Mouse (Mus musculus) testis, postnatal 10 days (tissue): ENCODE data around the gene Vamp8.

Experiments
- DNase-seq: peaks from one replicate; pipeline ENCODE4 v3.0.0; 2021; ENCODE audit warnings: low spot score

Gene Vamp8

DNA sequence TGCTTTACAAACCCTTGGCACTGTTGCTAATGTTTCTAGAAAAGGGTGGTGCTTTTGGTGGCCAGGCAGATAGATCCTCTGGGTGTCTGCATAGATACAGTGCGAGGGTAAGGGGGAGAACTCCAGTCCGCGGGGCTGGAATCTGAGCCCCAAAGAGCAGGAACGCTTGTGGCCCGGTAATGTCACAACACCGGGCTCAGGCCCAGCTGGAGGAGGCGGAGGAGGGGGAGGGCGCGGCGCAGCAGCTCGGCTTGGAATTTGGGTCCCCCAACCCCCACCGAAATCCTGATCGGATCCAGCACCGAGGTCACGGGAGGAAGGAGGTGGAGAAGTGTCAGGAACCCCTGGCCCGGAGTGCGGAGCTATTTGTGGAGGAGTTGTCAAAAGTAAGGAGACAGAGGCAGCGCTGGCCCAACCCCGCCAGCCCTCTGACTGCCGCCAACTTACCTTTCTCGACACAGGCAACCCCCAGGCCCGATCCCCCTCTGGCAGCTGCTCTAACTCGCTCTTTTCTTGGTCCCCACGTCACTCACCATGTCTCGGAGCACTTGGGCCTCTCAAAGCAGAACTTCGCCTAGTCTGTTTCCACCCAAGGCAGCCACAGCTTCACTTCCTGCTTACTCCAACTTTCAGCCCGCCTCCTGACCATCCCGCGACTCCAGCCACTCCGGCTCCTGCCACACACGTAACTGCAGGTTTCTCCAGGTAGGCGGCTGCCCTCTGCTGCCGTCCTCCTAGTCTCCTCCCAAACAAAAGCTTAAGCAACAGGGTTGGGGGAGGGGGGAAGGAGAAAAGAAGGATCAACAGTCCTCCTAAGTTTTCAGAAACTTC is at the start of gene Vamp8:
Vamp8 (minus strand) TSS at position 763 of the 831 bp plus-strand sequence.
- peak; percentile 90 for DNase-seq

DNA sequence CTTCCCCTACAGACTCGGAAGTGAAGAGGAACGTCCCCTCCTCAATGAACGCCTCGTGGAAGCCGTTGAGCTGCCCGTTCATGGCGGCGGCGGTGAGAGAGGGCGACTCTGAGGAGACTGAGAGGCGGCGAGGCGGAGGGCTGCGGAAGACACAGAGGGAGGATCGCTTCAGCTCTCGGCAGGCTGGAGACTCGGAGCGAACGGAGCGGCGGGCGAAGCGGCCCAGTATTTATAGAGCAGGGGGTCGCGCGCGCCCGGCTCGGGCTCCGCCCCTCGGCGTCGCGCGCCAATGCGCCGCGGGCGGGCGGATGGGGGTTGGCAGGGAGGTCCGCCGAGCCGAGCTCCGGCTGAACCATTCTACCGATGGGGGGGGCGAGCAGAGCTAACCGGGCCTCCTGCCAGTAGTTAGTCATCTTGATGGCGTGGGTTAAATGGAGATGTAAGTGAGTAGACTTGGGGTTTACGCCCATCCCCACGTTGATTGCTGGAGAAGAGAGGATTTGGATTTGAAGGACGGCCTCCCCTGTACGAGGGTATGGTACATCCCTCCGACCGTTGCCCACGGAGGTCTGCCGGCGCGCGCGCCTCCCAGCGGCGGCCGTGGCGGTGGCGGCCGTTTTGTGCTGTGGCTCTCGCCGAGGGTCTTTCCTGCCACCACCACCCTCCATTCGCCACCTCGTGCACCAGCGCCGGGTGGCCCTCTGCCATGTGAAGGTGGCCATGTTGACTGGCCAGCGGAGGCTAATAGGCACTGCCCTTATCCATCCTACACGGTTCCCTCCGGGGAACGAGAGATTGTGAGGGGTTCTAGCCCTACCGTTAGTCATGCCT is 49.1 kb upstream of the Vamp8 start, which contains the start of gene Mat2a:
Mat2a (minus strand) TSS at position 204 of the 831 bp plus-strand sequence.
- DNase-seq = peak; percentile 96

DNA sequence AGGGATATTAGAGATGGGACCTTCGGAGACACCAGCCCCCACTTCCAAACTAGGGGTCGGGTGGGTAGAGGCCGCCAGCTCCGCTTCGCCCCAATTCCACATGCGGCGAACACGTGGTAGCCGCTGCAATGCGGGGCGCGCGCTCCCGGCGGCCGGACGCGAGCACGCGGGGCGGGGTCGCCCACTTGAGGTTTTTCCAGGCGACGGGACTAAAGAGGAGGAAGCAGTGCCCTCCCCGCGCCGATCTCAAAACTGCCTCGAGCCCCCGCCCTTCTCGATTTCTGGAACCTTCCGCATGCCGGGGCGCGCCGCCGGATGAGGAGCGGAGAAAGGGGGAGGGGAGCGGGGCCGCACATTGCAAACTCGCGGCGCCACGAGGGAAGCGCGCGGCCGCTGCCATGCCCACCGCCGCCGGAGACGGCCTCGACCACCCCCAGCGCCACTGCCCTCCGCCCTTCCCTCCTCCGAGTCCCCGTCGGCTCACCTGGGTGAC is 48.4 kb upstream of the Vamp8 start:
- peak; percentile 92 for DNase-seq

DNA sequence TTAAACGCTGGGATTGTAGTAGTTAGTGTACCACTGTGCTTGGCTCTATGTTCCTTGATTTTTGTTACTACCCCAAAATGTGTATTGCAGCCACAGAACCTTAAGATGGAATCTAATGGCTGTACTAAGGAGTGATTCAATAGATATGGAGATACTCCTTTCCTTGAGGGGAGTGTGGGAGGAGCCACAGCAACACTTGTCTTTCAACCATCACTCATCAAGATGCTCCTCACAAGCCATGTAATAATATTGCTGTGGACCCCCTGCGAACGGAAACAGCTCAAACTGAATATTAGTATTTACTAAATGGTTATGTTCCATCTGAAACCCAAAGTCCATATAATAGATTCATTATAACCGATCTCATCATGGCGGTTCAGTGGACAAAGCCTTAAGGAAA is 47.7 kb upstream of the Vamp8 start:
- no peak for DNase-seq

DNA sequence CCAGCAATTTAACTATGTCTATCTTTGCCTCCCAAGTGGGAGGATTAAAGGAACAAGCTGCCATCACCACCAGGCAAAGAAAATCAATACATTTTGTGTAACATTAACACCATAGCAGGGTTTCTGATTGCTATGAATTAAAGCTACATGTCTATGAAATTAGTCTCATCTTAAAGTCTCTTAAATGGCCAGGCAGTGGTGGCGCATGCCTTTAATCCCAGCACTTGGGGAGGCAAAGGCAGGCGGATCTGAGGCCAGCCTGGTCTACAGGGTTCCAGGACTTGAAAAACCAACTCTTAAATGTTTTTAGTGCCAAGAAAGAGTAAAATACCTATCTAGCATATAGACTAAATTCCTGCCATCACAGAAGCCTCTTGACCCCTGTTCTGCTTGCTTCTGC is 41.6 kb upstream of the Vamp8 start:
- DNase-seq = no peak

DNA sequence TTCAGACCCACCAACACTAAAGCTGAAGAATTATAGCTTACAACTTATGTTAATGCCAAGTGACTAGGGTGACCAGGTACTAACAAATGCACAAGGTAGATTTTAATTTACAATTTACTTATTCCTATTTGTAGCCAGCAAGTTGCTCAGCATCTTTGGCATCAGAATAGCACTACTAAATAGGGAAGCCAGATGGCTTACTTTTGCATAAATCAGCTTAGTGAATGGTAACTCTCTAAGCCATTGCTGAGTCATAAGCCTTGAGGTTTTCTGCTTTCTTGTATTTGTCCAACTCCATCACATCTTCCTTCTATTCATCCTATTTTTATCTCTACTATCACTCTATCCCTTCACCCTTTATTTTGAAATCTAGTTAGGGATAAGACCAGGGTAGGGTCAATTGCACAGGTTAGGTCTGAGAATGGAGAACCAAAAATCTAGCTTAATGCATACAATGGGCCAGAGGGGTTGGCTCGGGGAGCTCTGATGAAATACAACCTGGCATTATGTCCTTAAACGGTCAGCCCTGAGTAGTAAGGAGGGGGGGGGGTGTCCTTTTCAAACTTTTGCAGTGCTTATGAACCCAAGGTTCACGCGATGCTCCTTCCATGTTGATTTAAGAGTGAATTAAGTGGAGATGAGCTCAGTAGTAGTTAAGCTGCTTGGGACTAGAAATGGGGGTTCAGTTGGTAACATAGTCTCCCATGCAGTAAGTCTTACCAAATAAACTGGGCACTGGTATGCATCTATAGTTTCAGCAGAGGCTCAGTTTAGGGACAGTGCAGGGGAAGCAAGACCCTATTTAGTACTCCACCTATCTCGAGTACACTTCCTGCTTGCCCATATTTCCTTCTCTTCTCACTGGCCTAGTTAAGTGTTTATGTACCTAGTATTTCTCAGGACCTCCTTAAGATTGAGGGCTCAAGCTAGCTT is 40.8 kb upstream of the Vamp8 start:
- no peak for DNase-seq

DNA sequence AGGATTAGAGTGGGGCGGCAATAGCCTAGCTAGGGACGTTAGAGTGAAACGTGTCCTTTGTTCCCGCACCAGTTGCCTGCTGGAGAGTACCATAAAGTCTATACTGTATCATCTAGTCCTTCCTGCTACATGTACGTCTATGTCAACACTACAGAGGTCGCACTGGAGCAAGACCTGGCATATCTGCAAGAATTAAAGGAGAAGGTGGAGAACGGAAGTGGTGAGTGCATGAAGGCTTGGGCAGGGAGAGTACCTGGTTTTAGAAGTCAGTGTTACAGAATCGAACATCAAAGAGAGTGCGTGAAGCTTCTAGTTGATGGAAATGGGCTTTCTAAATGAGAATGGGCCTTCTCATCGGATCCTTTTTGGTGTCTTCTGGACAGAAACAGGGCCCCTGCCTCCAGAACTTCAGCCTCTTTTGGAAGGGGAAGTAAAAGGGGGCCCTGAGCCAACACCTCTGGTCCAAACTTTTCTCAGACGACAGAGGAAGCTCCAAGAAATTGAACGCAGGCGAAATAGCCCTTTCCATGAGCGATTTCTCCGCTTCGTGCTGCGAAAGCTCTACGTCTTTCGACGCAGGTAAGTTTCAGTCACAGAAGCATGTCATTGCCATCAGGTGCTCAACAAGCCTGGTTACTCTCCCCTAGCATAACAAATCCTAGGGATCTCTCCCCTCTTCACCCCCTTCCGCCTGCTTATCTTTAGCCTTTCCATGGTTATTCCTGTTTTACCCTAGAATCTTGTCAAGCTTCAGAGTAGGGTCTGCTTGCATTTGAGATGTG is 38.7 kb upstream of the Vamp8 start:
- no peak for DNase-seq

DNA sequence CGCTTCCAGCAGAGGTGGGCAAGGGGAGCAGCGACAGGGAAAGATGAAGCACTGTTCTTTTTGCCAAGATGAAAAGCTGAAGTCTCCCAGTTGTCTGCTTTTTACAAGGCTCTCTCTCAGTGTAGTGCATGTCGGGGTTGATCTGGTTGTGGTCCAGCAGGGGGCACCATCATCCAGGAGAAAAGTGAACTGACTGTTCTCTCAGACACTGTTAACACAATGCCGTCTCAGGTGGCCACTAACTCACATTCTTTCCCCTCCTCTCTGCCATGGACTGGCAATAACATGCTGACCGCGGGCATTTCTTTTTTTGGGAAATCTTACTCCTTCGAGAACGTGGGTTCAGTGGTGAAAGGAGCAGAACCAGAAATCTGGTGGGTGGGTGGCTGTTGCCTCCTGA is 37.5 kb upstream of the Vamp8 start:
- peak; percentile 90 for DNase-seq

DNA sequence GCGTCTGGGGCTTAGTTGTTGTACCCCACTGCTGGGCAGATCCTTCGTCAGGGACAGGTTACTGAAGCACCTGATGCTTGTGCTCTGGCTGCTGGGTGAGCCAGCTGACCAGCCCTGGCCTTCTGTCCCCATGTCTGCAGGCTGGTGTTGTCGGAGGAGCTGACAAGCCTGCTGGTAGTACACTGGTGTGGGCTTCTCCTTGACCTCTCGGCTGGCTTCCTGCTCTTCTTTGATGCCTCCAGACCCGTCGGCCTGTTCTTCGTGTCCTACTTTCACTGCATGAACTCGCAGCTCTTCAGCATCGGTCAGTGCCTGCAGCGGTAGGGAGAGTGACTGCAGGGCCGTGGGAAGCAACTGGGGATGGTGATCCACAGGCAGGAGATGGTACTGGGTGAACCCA is 35.1 kb upstream of the Vamp8 start:
- no peak for DNase-seq

DNA sequence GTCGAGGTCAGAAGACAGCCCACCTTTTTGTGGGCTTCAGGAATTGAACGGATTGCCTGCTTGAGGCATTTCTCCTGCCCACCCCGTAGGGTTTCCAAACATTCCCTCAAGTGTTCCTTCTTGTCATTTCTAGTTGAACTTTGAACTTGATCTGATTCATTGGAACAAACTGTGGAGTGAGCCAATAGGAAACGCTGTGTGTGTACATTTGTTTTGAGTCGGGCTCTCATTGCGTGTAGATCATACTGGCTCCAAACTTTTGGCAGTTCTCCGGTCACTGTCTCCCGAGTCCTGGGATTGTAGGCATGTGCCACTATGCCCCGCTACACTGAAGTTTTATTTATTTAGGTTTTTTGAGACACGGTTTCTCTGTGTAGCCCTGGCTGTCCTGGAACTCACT is 30.4 kb upstream of the Vamp8 start:
- no peak for DNase-seq

DNA sequence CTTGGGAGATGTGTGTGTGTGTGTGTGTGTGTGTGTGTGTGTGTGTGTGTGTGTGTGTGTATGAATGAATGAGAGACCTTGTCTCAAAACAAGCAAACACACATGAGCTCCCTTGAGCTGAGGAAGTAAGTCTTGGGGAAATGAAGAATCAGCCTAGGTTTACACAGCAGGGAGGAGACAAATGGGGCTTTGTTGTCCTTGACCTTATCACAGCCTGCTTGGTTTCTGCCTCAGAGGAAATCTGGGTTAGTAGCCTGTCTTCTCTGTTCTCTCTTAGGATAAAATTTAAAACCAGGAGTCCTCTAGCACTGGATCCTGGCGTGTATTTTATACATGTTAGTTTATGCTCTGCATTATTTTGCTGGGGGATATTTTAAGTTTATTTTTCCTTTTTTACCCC is 29.3 kb upstream of the Vamp8 start:
- no peak for DNase-seq

DNA sequence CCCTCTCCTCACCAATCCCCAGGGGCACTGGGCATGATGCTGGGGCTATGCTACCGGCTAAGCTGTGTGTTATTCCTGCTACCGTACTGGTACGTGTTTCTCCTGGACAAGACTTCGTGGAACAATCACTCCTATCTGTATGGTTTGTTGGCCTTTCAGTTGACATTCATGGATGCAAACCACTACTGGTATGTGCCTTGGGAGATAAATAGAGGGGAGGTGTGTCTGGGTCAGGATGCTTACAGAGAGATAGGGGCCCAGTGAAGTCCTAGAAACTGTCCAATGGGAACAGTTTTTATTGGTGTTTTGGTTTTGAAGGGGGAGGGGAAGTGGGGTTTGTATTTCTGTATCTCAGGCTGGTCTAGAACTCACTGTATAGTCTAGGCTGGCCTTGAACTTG is 27.8 kb upstream of the Vamp8 start:
- DNase-seq = no peak

DNA sequence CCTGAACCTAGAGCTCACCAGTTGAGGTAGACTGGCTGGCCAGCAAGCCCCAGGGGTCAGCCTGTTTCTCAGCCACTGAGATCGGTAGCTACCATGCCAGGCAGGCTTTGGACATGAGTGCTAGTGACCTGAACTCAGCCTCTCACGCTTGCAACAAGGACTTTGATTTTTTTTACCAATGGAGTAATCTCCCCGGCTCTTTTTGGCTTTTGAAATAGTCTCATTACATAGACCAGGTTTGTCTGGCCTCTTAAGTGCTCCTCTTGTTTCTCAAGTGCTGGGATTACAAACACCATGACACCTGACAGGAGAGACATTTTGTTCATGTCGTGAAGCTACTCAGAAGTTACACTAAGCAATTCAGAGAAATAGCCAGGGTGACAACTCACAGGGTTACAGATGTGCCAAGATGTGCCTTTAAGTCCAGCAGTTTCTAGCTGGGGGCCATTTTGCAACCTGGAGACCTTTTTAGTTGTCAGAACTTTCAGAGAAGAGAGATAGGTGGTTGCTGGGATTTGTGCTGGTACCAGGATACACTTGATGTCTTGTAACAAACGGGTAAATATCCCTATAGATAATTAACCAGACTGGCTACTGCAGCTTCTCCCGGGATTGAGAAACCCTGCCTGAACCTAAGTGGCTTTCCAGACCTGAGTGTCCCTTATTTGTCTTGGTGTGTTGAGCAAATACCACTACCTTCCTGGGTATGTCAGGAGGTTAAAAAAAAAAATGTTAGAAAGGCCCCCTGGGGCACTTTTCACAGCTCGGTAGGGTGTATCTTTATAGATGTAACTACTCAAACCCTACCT is 25.7 kb upstream of the Vamp8 start:
- no peak for DNase-seq

DNA sequence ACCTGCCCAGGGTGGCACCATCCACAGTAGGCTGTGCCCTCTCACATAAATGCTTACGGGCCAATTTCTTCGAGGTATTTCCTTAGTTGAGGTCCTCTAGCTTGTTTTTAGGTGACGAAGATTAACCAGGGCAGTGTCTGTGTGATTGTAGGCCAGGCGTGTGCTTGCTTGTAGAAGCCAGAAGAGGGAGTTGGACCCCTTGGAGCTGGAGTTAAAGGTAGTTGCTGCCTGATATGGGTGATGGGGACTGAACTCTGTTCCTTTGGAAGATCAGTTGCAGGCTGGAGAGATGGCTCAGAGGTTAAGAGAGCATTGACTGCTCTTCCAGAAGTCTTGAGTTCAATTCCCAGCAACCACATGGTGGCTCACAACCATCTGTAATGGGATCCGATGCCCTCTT is 24.7 kb upstream of the Vamp8 start:
- no peak for DNase-seq

DNA sequence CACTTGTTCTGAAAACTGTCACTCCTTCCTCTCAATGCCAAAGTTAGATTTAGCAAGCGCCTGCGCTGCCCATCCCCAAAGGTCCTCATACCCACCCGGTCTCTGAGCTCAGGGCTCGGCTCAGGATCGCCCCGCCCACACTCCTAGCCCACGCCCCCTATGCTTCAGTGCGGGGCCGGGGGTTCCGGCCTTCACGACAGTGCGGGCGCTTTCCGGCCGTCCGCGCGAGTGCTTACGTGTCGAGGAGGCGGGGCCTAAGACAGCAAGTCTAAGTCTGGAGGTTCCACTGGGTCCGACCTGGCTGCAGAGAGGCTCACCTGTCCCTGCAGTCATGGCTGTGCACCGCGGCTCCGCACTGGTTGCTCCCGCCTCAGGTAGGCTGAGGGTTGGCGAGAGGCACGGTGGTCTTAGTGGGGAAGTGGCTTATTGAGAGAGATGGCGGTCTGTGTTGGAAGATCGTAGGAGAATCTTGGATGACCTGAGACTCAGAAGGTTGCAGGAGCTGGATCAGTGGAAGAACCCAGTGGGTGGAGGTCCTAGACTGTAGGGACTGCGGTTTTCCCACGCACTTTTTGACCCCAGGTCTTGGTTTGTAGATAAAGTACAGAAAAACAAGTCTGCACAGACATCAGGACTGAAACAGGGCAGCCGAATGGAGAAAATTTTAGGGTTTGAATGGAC is 23.7 kb upstream of the Vamp8 start, which contains the start of gene Ggcx:
Ggcx (plus strand) TSS at position 233 of the 681 bp plus-strand sequence.
- DNase-seq = peak; percentile 99

DNA sequence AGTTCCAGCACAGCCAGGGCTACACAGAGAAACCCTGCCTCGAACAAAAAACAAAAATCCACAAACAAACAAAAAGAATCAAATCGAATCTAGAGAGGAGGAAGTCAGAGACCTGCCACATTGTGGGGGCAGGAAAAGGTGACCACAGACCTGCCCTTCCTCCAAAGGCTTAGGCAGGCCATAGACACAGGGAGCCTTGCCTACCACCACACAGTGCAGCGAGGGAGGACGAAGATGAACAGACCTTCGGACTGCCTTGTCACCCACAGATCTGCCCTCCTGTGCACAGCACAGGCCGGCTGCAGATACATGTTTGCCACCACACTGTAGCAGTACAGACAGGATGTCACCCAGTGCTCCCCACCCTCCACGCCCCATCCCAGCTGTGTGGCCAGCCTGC is 20.0 kb upstream of the Vamp8 start:
- DNase-seq = no peak

DNA sequence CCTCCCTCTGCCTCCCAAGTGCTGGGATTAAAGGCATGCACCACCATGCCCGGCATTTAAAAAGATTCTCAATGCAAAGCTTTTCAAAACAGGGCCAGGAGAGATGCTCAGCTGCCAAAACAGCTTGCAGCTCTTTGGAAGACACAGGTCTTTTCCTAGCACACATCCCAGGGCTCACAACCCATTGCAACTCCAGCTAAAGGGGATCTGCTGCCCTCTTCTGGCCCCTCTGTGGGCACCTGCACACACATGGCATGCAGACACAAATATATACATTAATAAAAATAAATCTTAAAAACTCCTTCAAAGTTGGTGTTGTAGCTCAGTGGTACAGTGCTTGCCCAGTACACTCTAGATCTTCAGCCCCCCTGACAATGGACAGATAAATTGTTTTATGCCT is 19.5 kb upstream of the Vamp8 start:
- no peak for DNase-seq

DNA sequence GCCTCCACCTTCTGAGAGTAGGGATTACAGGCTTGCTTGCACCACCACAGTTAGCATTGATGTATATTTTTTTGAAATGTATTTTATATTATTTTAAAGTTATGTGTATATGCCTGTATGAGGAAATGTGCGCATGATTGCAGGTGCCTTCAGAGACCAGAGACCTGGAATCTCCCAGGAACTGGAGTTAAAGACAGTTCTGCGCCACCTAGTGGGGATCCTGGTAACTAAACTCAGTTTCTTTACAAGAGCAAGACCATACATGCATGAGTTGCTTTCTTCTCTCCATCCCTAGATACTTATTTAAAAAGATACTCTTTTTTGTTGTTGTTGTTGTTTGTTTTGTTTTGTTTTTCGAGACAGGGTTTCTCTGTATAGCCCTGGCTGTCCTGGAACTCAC is 19.1 kb upstream of the Vamp8 start:
- DNase-seq = peak; percentile 85

DNA sequence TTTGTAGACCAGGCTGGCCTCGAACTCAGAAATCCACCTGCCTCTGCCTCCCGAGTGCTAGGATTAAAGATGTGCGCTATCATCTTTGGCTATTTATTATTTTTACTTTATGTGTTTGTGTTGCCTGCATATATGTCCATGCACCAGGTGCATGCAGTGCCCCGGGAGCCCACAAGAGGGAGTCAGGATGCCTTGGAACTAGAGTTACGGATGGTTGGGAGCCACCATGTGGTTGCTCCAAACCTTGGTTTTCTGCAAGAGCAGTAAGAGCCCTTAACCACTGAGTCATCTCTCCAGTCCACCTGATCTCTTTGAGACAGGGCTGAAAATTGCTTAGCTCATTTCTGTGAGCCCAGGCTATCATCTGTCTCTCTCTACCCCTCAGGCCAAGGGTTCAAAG is 16.6 kb upstream of the Vamp8 start:
- peak; percentile 90 for DNase-seq

DNA sequence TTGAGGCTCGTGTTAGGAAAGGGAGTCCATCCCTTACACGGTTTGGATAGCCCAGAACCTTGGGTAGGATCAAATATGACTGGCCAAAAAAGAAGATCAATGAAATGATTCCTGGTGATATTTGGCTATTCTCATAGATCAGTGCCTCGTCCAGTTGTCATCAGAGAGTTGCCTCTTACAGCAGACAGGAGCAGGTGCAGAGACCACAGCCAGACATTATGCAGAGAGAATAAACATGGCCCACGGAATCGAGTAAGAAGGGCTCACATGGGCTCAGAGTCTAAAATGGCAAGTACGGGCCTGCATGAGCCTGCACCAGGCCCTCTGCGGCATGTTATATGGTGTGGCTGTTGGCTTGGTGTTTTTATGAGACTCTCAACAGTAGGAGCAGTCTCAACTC is 14.9 kb upstream of the Vamp8 start:
- DNase-seq = no peak
